Mouse (Mus musculus) left cerebral cortex, adult 2 months (tissue): ENCODE data around the gene 0610040J01Rik. TPM values are rescaled to one million over a fixed set of nuclear protein-coding genes. Genes with fewer than 3 reads are reported as not detected.
A peak's percentile ranks its signal among the peaks of the same experiment; 100 is the strongest.
"Not testable (repeated sequence)": the region's sequence is repeated elsewhere in the genome, so short reads cannot be mapped to it uniquely, and the experiment has no call there.

Experiments
- DNase-seq, 2 experiments: peaks; one replicate each; pipeline ENCODE4 v3.0.0; 2021 to 2022; ENCODE audit warnings: low spot score in 2 of 2, mixed read lengths in 1 of 2; ENCODE audit errors: extremely low spot score in 1 of 2
- H3K27ac ChIP-seq: fragments of 200-600 bp; 2 replicates; pipeline ENCODE4 v1.8.1; 2022
- H3K4me3 ChIP-seq: fragments of 200-600 bp; 2 replicates; pipeline ENCODE4 v1.8.1; 2022
- CTCF ChIP-seq: fragments of 200-600 bp; IDR thresholded peaks from 2 replicates; pipeline ENCODE4 v1.8.1; 2022; ENCODE audit warnings: antibody characterized with exemption, mild to moderate bottlenecking, moderate library complexity
- intact Hi-C: fragments of 180-260 bp; cut with DNase I; formaldehyde crosslinking; loops from one replicate; pipeline ENCODE4 v1.15.1; 2025
- total RNA-seq, 2 experiments: library from RNA; stranded (reverse); gene quantifications; 2 replicates each; pipeline ENCODE4 v1.2.3; 2021

The 0610040J01Rik gene
- total RNA-seq, 2 experiments from 2014 or later, result 3.5 to 4.1 TPM

GRCm38 (mm10) chr5:63886292-63886691, 74.1 kb downstream of the 0610040J01Rik start:
- DNase-seq, result no peak
- intact Hi-C loops, result loop anchor here (1.0 to 10.0 kb wide), 3 partner anchors 75 to 991 kb away; no protein-coding TSS in a partner anchor
- no peak for TF ChIP-seq CTCF
- no peak overlapping the region for H3K4me3 ChIP-seq
- H3K27ac ChIP-seq, result no peak overlapping the region

- DNase-seq, result no peak
- H3K4me3 ChIP-seq, result no peak overlapping the region
- H3K27ac ChIP-seq, result no peak overlapping the region
- intact Hi-C loops, result loop anchor here (1.0 to 10.0 kb wide), 3 partner anchors 75 to 992 kb away; no protein-coding TSS in a partner anchor
- TF ChIP-seq CTCF, result peak; percentile 80
These were observed 74.5 kb downstream of the 0610040J01Rik start for GRCm38 (mm10) chr5:63886709-63887108.

GRCm38 (mm10) chr5:63887111-63887510, 74.9 kb downstream of the 0610040J01Rik start:
- TF ChIP-seq CTCF, result peak; percentile 0; the same call in 1 of the 2 replicates
- Histone ChIP-seq H3K27ac (no peak overlapping the region), H3K4me3 (no peak overlapping the region)
- DNase-seq, result no peak
- intact Hi-C loops, result loop anchor here (2.0 to 10.0 kb wide), 2 partner anchors 232 to 992 kb away; no protein-coding TSS in a partner anchor

GRCm38 (mm10) chr5:63891241-63891640, 79.1 kb downstream of the 0610040J01Rik start:
- no peak overlapping the region for H3K4me3 ChIP-seq
- intact Hi-C loops, result no loop called here
- H3K27ac ChIP-seq, result no peak overlapping the region
- no peak for TF ChIP-seq CTCF
- DNase-seq, result no peak

- intact Hi-C loops, result no loop called here
- TF ChIP-seq CTCF, result no peak
- H3K4me3 ChIP-seq, result no peak overlapping the region
- no peak for DNase-seq
- no peak overlapping the region for H3K27ac ChIP-seq
These were observed 79.7 kb downstream of the 0610040J01Rik start for GRCm38 (mm10) chr5:63891912-63892311.

- H3K27ac ChIP-seq, H3K4me3 ChIP-seq, DNase-seq, intact Hi-C loops: not testable (repeated sequence)
These were observed 85.0 kb downstream of the 0610040J01Rik start for GRCm38 (mm10) chr5:63897001-63897819.

GRCm38 (mm10) chr5:63897820-63898110, 85.6 kb downstream of the 0610040J01Rik start:
- intact Hi-C loops, result no loop called here
- no peak for TF ChIP-seq CTCF
- Histone ChIP-seq H3K4me3 (no peak overlapping the region), H3K27ac (no peak overlapping the region)
- no peak for DNase-seq

- no peak for TF ChIP-seq CTCF
- no peak for DNase-seq
- intact Hi-C loops, result no loop called here
- Histone ChIP-seq H3K4me3 (no peak overlapping the region), H3K27ac (no peak overlapping the region)
These were observed 91.2 kb downstream of the 0610040J01Rik start for GRCm38 (mm10) chr5:63903329-63903728.

- no peak overlapping the region for H3K4me3 ChIP-seq
- intact Hi-C loops, result loop anchor here (1.0 to 5.0 kb wide), 5 partner anchors 62 to 368 kb away; partner anchors contain the start of genes Pgm2, Rell1 and Tbc1d1
- no peak overlapping the region for H3K27ac ChIP-seq
- DNase-seq, result peak; percentile 77 to 90
- peak; percentile 99 for TF ChIP-seq CTCF
These were observed 94.3 kb downstream of the 0610040J01Rik start for GRCm38 (mm10) chr5:63906149-63907093.

GRCm38 (mm10) chr5:63907513-63907912, 95.3 kb downstream of the 0610040J01Rik start:
- no peak for TF ChIP-seq CTCF
- H3K4me3 ChIP-seq, result no peak overlapping the region
- H3K27ac ChIP-seq, result no peak overlapping the region
- DNase-seq, result no peak
- intact Hi-C loops, result loop anchor here (2.0 to 5.0 kb wide), 4 partner anchors 61 to 367 kb away; partner anchors contain the start of genes Pgm2, Rell1 and Tbc1d1

- TF ChIP-seq CTCF, result no peak
- intact Hi-C loops, result no loop called here
- DNase-seq, result no peak
- Histone ChIP-seq H3K27ac (no peak overlapping the region), H3K4me3 (no peak overlapping the region)
These were observed 98.2 kb downstream of the 0610040J01Rik start for GRCm38 (mm10) chr5:63910171-63910960.
